12 mouse cellular contexts compared by ENCODE assay signal in the genomic region with DNA sequence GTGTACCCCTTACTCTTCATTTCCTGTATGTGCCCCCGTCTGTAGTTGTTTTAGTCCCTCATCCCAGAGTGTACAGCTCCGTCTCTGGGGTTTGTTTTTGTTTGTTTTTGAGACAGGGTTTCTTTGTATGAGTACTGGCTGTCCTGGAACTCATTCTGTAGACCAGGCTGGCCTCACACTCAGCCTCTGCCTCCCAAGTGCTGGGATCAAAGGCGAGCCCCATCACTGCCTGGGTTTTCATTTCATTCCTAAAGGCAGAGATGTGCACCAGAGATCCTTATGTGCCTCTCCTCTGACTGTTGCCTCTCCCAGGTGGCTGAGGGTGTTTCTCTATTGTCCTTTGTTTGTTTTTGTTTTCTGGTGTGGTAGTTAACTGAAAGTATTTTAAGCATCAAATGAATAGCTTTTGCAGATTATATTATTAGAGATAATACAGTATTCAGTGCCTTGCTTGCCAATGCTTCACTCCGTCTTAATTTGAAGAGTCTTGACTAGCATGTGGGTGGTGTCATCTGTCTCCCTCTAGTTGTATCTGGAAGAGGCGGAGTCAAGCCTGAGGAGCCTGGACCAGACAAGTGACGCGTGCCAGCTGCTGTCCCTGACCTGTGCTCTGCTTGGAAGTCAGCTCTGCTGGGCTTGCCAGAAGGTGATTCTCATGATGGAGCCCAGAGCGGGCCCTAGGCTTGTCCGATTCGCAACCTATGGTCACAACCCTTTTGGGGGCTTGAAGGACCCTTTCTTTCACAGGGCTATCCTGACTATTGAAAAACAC. TPM values are rescaled to one million over a fixed set of nuclear protein-coding genes. Genes with fewer than 3 reads are reported as not detected.
DNase-seq lines count a peak whose midpoint lies in the region; ATAC-seq and TF ChIP-seq lines count a peak whose summit lies in the region.
"Had no signal": no experiment of that assay in that cellular context is flagged by ENCODE, and none has a peak within 500 bp of the region (broad histone marks: within the 10 kb centered on the region; RNA-seq: fewer than 3 reads in every experiment).

No protein-coding gene starts in this region.

- H3K27me3 ChIP-seq in forebrain, embryonic 13.5 days = no peaks in the 10 kb centered on the region
- H3K27me3 ChIP-seq in forebrain, postnatal 0 days (ENCODE audit: insufficient read depth, low read length) = no peaks in the 10 kb centered on the region

- no peak for ATAC-seq in forebrain, embryonic 13.5 days
- ATAC-seq in cerebellum, adult (ENCODE audit: insufficient number of reproducible peaks, low FRiP score, low TSS enrichment) = no peak
- ATAC-seq in forebrain, postnatal 0 days = no peak

- 92% methylated on average over 10 of the region's 10 CpGs for WGBS in forebrain, embryonic 13.5 days
- 86% methylated on average over 10 of the region's 10 CpGs for WGBS in forebrain, postnatal 0 days

- peaks cover 90% of the 10 kb centered on the region for H3K36me3 ChIP-seq in forebrain, embryonic 13.5 days (ENCODE audit: poor library complexity, severe bottlenecking)
- no peaks in the 10 kb centered on the region for H3K36me3 ChIP-seq in forebrain, postnatal 0 days (ENCODE audit: insufficient read depth)

- no peaks in the 10 kb centered on the region for H3K4me1 ChIP-seq in forebrain, embryonic 13.5 days
- H3K4me1 ChIP-seq in forebrain, postnatal 0 days (ENCODE audit: insufficient read depth) = no peaks in the 10 kb centered on the region

- intact Hi-C loops in heart, postnatal 14 days (cut with DNase I) = no loop called here

- TF ChIP-seq CTCF in forebrain, postnatal 0 days (IDR thresholded peaks at IDR 0.05; ENCODE audit: low read depth) = no peak

- peak; percentile 41 for DNase-seq in adipocyte (ENCODE audit: low spot score)
- DNase-seq in adrenal gland, postnatal 10 days = peak; percentile 59
- DNase-seq in heart, postnatal 14 days = peak; percentile 72 to 81
- peak; percentile 69 to 77 for DNase-seq in kidney, postnatal 25 days
- no peak for DNase-seq in thymus, postnatal 0 days (ENCODE audit: low spot score)
- no peak for DNase-seq in forebrain, postnatal 0 days
- DNase-seq: gastrocnemius, postnatal 14 days had no signal

- H3K4me2 ChIP-seq in forebrain, embryonic 13.5 days = no peak overlapping the region
- no peak overlapping the region for H3K4me2 ChIP-seq in forebrain, postnatal 0 days (ENCODE audit: low read depth)

- H3K4me3 ChIP-seq in forebrain, embryonic 13.5 days = no peak overlapping the region
- no peak overlapping the region for H3K4me3 ChIP-seq in forebrain, postnatal 0 days (ENCODE audit: low read depth, low read length)

- no peak overlapping the region for H3K27ac ChIP-seq in forebrain, embryonic 13.5 days
- H3K27ac ChIP-seq in forebrain, postnatal 0 days (ENCODE audit: low read depth, low read length) = no peak overlapping the region

- H3K9me3 ChIP-seq in forebrain, embryonic 13.5 days (replicated peaks) = no peaks in the 10 kb centered on the region
- H3K9me3 ChIP-seq in forebrain, postnatal 0 days (ENCODE audit: low read length) = no peaks in the 10 kb centered on the region
- H3K9me3 ChIP-seq: G1E had no signal

- no peak overlapping the region for H3K9ac ChIP-seq in forebrain, embryonic 13.5 days
- H3K9ac ChIP-seq in forebrain, postnatal 0 days = no peak overlapping the region

RNA-seq across cellular contexts. Expression of gene Espl1, which starts 14.2 kb away (rescaled TPM):
- 10 to 100 TPM in 1 of 2 experiments, 1 to 10 TPM in 1; 8.8 to 11.9 TPM for total RNA-seq in adrenal gland, postnatal 10 days (2021)
- total RNA-seq in heart, postnatal 14 days (2021) = 1 to 10 TPM; 3.2 to 4.3 TPM
- polyA plus RNA-seq in thymus, postnatal 0 days (2015; fragmentation: Nextera tagmentation; extraction: Ambion mirVana) = 17.7 and 18.0 TPM in 2 replicates
- polyA plus RNA-seq in forebrain, embryonic 13.5 days (2015; fragmentation: Nextera tagmentation; extraction: Ambion mirVana) = 19.7 and 27.3 TPM in 2 replicates
- total RNA-seq in forebrain, postnatal 0 days (2014; rRNA removed) = 2.7 and 9.6 TPM in 2 replicates
- polyA plus RNA-seq in forebrain, postnatal 0 days (2015; fragmentation: Nextera tagmentation; extraction: Ambion mirVana) = 1.5 and 2.3 TPM in 2 replicates

RNA-seq across cellular contexts. Expression of gene Pfdn5, which starts 15.7 kb away (rescaled TPM):
- total RNA-seq in adrenal gland, postnatal 10 days (2021) = 100 to 1,000 TPM; 342 to 354 TPM
- 100 to 1,000 TPM; 262 to 287 TPM for total RNA-seq in heart, postnatal 14 days (2021)
- polyA plus RNA-seq in thymus, postnatal 0 days (2015; fragmentation: Nextera tagmentation; extraction: Ambion mirVana) = 446 and 454 TPM in 2 replicates
- polyA plus RNA-seq in forebrain, embryonic 13.5 days (2015; fragmentation: Nextera tagmentation; extraction: Ambion mirVana) = 470 and 502 TPM in 2 replicates
- total RNA-seq in forebrain, postnatal 0 days (2014; rRNA removed) = 177 and 262 TPM in 2 replicates
- 518 and 621 TPM in 2 replicates for polyA plus RNA-seq in forebrain, postnatal 0 days (2015; fragmentation: Nextera tagmentation; extraction: Ambion mirVana)

RNA-seq across cellular contexts. Expression of gene Myg1, which starts 21.2 kb away (rescaled TPM):
- total RNA-seq in adrenal gland, postnatal 10 days (2021) = 10 to 100 TPM; 50.0 to 62.5 TPM
- 10 to 100 TPM; 21.0 to 24.3 TPM for total RNA-seq in heart, postnatal 14 days (2021)
- polyA plus RNA-seq in thymus, postnatal 0 days (2015; fragmentation: Nextera tagmentation; extraction: Ambion mirVana) = 94.7 and 107 TPM in 2 replicates
- 116 and 126 TPM in 2 replicates for polyA plus RNA-seq in forebrain, embryonic 13.5 days (2015; fragmentation: Nextera tagmentation; extraction: Ambion mirVana)
- total RNA-seq in forebrain, postnatal 0 days (2014; rRNA removed) = 46.4 and 54.2 TPM in 2 replicates
- polyA plus RNA-seq in forebrain, postnatal 0 days (2015; fragmentation: Nextera tagmentation; extraction: Ambion mirVana) = 80.2 and 85.7 TPM in 2 replicates

RNA-seq across cellular contexts. Expression of gene Mfsd5, which starts 31.0 kb away (rescaled TPM):
- 10 to 100 TPM; 29.0 to 29.4 TPM for total RNA-seq in adrenal gland, postnatal 10 days (2021)
- total RNA-seq in heart, postnatal 14 days (2021) = 10 to 100 TPM; 16.7 to 19.0 TPM
- polyA plus RNA-seq in thymus, postnatal 0 days (2015; fragmentation: Nextera tagmentation; extraction: Ambion mirVana) = 53.5 and 55.1 TPM in 2 replicates
- polyA plus RNA-seq in forebrain, embryonic 13.5 days (2015; fragmentation: Nextera tagmentation; extraction: Ambion mirVana) = 46.7 and 48.9 TPM in 2 replicates
- 33.2 and 39.3 TPM in 2 replicates for total RNA-seq in forebrain, postnatal 0 days (2014; rRNA removed)
- polyA plus RNA-seq in forebrain, postnatal 0 days (2015; fragmentation: Nextera tagmentation; extraction: Ambion mirVana) = 63.0 and 63.7 TPM in 2 replicates

RNA-seq across cellular contexts. Expression of gene Gm9918, which starts 39.9 kb away (rescaled TPM):
- total RNA-seq in adrenal gland, postnatal 10 days (2021) = not detected
- total RNA-seq in heart, postnatal 14 days (2021) = not detected
- polyA plus RNA-seq in thymus, postnatal 0 days (2015; fragmentation: Nextera tagmentation; extraction: Ambion mirVana) = 0.17 and 0.26 TPM in 2 replicates
- polyA plus RNA-seq in forebrain, embryonic 13.5 days (2015; fragmentation: Nextera tagmentation; extraction: Ambion mirVana) = 0.09 TPM in 1 of 2 replicates, not detected in the other
- total RNA-seq in forebrain, postnatal 0 days (2014; rRNA removed) = 0.15 TPM in 1 of 2 replicates, not detected in the other
- not detected in 2 replicates for polyA plus RNA-seq in forebrain, postnatal 0 days (2015; fragmentation: Nextera tagmentation; extraction: Ambion mirVana)
- total RNA-seq: gastrocnemius, postnatal 14 days had no signal
- polyA plus RNA-seq: G1E; macrophage; small intestine, adult 2 months had no signal

Comparison
In these comparisons a context has a peak if more than half of its experiments do, and no peak if none do; other contexts are left out.
1. DNase-seq: peak in adipocyte (single experiment), adrenal gland, postnatal 10 days (single experiment), heart, postnatal 14 days (2 of 2) and kidney, postnatal 25 days (2 of 2); none in thymus, postnatal 0 days (single experiment) and forebrain, postnatal 0 days (single experiment).